Mouse (Mus musculus) bone marrow, adult 2 months (tissue): ENCODE data around the gene Sbno2. TPM values are rescaled to one million over a fixed set of nuclear protein-coding genes. Genes with fewer than 3 reads are reported as not detected.
A peak's percentile ranks its signal among the peaks of the same experiment; 100 is the strongest.
"Not testable (repeated sequence)": the region's sequence is repeated elsewhere in the genome, so short reads cannot be mapped to it uniquely, and the experiment has no call there.

Experiments
- H3K27ac ChIP-seq: fragments of 200-500 bp; 2 replicates; pipeline ENCODE4 v1.5.1; 2012; ENCODE audit warnings: low read depth, mild to moderate bottlenecking, control low read depth, inconsistent platforms, low read length; ENCODE audit not compliant: control insufficient read depth, poor library complexity, insufficient read depth
- H3K4me1 ChIP-seq: fragments of 200-500 bp; 2 replicates; pipeline ENCODE4 v1.6.1; 2011; ENCODE audit warnings: low read length; ENCODE audit not compliant: control insufficient read depth, insufficient read depth
- H3K4me3 ChIP-seq: fragments of 200-500 bp; replicated peaks from 2 replicates; pipeline ENCODE3; 2011; ENCODE audit warnings: mild to moderate bottlenecking, low read depth, low read length, control low read depth; ENCODE audit not compliant: control insufficient read depth
- CTCF ChIP-seq: fragments of 200-500 bp; IDR thresholded peaks from 2 replicates; pipeline ENCODE4 v1.5.1; 2011; ENCODE audit warnings: low read length, control low read depth; ENCODE audit not compliant: control insufficient read depth, insufficient read depth
- POLR2A ChIP-seq: fragments of 200-500 bp; IDR thresholded peaks from 2 replicates; pipeline ENCODE4 v1.6.1; 2011; ENCODE audit warnings: low read depth, mild to moderate bottlenecking, control low read depth, low read length, borderline replicate concordance; ENCODE audit not compliant: control insufficient read depth
- WGBS: fragments of 180-500 bp; shearing (Covaris S2); methylation state at CpG from one replicate; pipeline ENCODE4 v1.1.7; 2018; 5-methylcytosine and 5-hydroxymethylcytosine counted together
- polyA plus RNA-seq: library from polyadenylated mRNA; stranded (reverse); fragments of >200 nt; gene quantifications from 2 replicates; pipeline ENCODE4 v1.2.4, GENCODE M21; 2011; ENCODE audit warnings: low replicate concordance; ENCODE audit not compliant: missing spikeins, insufficient read depth, insufficient read length

The Sbno2 gene
- polyA plus RNA-seq, 1 experiment = 83.8 TPM

DNA sequence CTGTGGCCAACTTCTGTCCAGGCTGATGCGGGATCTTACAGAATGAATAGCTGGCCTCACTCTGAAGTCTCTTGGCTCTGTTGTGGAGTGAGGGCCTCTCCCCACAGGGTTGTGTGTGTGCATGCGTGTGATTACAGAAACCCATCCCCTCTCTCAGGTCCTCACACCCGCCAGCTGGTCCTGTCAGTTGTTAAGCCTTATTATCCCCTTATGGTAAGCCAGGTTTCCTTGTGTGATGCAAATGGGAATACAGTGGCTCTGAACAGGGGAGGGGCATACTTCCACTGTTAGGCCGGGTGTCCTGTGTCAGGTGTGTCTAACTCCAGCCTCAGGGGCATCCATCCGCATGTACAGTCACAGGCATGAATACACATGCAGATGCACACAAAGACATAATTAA lies 59.6 kb downstream of the Sbno2 start:
- H3K4me3 ChIP-seq = no peak overlapping the region
- H3K27ac ChIP-seq = no peak overlapping the region
- no peaks in the 10 kb centered on the region for H3K4me1 ChIP-seq
- TF ChIP-seq POLR2A = no peak
- TF ChIP-seq CTCF = no peak
- 81% methylated on average over 5 of the region's 5 CpGs for WGBS

DNA sequence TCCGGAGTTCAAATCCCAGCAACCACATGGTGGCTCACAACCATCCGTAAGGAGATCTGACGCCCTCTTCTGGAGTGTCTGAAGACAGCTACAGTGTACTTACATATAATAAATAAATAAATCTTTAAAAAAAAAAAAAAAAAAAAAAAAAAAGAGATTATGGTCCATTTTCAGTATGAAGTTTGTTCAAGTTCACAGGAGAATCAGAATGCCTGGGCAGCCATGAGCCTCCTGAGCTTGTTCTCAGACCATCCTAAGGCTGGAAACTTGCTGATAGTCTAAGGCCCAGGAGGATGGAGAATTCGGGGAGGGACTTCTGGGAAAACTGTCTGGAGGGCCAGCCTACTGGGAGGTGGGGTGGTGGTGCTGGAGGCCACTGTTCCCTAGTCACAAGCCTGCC lies 60.0 kb downstream of the Sbno2 start:
- H3K4me1 ChIP-seq, H3K4me3 ChIP-seq, H3K27ac ChIP-seq: not testable (repeated sequence)
- WGBS = 79% methylated on average over 4 of the region's 4 CpGs

DNA sequence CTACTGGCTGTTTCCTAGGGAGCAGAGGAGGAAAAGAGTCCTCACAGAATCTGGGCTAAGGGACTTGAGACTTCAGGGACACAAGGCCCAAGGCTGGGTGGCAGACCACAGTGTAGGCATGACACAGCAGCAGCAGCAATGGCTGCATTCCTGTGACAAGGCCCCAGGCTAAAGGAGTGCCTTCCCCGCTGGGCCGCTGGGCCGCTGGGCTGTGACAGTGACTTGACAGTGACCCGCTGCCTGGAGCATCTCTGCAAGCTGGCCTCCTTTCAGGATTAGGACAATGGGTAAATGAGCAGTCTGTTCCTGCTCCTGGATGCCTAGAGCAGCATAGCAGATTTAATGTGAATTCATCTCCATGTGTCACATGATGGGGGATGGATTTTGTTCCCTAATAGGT lies 61.3 kb downstream of the Sbno2 start:
- TF ChIP-seq CTCF (no peak), POLR2A (no peak)
- 92% methylated on average over 4 of the region's 4 CpGs for WGBS

DNA sequence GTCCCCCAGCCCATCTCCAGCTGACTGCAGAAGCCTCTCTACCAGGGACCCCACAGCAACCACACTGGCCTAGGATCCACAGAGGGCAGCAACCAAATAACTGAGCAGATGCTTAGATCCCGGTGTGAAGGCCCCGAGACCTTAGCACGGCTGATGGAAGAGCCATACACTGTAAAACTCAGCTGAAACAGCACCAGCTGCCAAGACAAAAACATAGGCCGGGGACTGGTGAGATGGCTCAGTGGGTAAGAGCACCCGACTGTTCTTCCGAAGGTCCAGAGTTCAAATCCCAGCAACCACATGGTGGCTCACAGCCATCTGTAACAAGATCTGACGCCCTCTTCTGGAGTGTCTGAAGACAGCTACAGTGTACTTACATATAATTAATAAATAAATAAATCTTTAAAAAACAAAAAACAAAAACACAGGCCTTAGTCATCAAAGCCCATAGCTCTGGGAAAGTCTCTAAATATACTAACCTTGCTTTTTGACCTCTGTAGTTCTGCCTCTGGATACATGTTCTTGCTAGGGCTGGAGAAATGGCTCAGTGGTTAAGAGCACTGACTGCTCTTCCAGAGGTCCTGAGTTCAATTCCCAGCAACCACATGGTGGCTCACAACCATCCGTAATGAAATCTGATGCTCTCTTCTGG lies 63.8 kb downstream of the Sbno2 start:
- 81% methylated on average over 8 of the region's 8 CpGs for WGBS
- not testable (repeated sequence) for H3K4me3 ChIP-seq, H3K27ac ChIP-seq, H3K4me1 ChIP-seq

More for the DNA sequence above, 61.3 kb downstream of the Sbno2 start:
- no peaks in the 10 kb centered on the region; the same call in 1 of the 2 replicates for H3K4me1 ChIP-seq
- no peak overlapping the region for H3K27ac ChIP-seq
- no peak overlapping the region for H3K4me3 ChIP-seq

DNA sequence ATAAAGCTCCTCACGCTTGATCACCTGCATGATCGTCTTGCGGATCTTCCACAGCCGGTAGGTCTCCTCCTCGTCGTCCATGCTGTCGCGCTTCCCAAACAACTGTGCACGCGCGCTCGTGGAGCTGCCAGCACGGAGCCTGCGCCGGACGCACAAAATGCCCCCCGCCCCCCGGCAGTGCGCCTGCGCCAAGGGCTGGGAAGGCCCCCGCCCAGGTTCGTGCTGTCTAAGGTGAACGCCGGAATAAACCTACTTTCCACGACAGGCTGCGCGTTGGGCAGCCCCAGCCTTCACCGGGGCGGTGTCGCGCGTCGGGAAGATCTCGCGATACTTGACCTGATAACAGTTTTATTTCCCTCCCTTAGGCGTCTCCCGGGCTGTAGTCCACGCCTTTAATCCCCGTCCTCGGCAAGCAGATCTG lies 65.8 kb downstream of the Sbno2 start, which contains the start of gene Polr2e:
Gene Polr2e (minus strand): TSS at position 237 of the 421 bp plus-strand sequence.
- TF ChIP-seq CTCF (peak; percentile 8; the same call in 1 of the 2 replicates), POLR2A (peak; percentile 61; the same call in 1 of the 2 replicates)
- under 1% methylated on average over 40 of the region's 40 CpGs for WGBS
- no peaks in the 10 kb centered on the region; the same call in 1 of the 2 replicates for H3K4me1 ChIP-seq
- peak within 1 kb of the TSS; percentile 46 for H3K27ac ChIP-seq
- peak within 1 kb of the TSS; percentile 91 for H3K4me3 ChIP-seq

DNA sequence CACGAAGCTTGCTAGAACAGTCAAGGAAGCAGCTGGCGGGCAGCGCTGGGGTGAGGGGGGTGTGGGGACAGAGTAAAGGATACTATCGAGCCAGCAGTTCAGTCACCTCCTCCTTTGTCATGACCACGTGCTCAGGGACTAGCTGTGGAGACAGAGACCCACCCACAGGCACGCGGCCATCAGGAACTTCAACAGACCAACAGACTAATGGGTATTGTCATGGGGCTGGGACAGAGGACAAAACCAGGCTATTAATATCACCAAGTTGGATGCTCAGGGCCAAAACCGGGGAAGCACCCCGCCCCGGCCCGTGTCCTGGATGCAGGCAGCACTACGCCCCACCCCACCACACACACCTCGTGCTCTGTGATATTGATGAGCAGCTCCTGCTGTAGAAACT lies 68.5 kb downstream of the Sbno2 start:
- WGBS = 89% methylated on average over 13 of the region's 13 CpGs
- no peak for TF ChIP-seq POLR2A
- no peak for TF ChIP-seq CTCF
- H3K27ac ChIP-seq = no peak overlapping the region
- no peak overlapping the region for H3K4me3 ChIP-seq
- peaks cover 3% of the 10 kb centered on the region for H3K4me1 ChIP-seq

DNA sequence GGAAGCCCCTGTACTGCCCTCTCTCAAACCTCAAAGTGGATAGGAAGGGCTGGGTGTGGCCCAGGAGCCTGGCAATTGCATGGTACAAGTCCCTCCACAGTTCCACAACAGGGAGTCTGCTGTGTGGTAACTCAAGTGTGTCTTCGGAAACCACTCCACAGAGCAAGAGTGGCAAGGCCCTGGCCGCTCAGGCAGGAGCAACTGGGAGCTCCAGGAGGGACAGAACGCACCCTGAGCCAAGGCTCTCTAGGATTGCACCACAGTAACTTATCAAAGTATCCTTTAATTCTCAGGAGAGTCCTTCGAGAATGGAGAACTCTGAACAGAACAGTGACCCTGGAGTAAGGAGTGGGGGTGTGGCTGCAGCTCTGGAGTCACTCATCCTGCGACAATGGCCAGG lies 69.7 kb downstream of the Sbno2 start:
- Histone ChIP-seq H3K27ac (no peak overlapping the region), H3K4me3 (no peak overlapping the region), H3K4me1 (peaks cover 5% of the 10 kb centered on the region)
- TF ChIP-seq CTCF = no peak
- TF ChIP-seq POLR2A = no peak
- WGBS = 82% methylated on average over 5 of the region's 5 CpGs

DNA sequence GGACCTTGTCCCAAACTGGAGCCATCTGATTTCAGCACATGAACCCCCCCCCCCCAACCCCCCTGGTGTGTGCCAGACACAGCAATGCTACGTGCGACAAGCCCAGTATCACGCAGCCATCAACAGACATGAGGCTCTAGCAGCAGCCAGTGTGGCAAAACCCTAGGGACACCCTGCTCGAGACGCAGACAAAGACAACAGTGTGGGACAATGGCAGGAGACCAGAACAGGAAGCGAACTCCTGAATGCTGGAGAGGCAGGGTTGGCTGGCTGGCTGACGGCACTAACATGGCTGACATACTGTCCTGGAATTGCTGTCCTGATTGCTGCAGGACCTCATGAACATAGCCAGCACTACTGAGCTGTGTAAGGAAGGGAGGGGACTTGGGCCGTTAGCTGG lies 70.2 kb downstream of the Sbno2 start:
- TF ChIP-seq POLR2A (no peak), CTCF (no peak)
- WGBS = 82% methylated on average over 8 of the region's 8 CpGs
- Histone ChIP-seq H3K4me1 (peaks cover 5% of the 10 kb centered on the region), H3K4me3 (no peak overlapping the region), H3K27ac (no peak overlapping the region; the same call in 1 of the 2 replicates)

DNA sequence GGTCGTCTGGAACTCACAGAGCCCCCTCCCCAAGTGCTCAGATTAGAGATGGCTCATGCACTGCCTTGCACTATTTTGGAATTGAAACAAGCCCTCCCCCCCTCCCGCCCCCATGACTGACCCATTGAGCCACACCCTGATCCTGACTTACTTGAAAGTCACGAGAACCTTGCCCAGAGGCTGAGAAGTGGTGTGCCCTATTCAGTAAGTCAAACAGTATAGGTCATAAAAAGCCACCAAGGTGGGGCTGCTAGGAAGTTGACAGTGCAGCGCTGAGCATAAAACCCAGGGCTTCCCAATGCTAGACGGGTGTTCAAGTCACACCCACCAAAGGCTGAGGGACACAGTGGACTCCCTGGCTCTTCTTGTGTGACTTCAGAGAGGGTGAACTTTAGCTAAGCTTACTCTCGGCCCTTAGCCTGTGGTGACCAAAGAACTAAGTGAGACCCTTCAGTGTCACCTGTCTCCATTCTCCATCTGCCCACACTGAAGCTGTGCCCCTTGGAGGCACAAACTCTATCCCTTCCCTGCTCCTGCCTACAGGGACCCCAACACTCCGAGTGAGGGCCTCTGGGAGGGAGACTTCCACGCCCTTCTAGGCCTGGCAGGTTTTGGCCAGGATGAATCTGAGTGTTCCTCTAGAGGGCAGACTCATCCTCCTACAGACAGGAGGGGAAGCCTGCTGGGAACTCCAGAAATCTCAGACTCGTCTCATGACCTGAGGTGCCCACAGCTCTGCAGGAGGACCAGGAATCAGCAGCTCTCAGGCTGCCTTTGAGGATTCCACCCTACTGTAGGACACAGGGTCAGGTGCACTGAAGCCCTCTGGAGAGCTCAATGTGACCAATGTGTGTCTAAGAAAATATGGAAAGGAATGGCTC lies 71.6 kb downstream of the Sbno2 start:
- TF ChIP-seq CTCF = peak; percentile 53
- no peak for TF ChIP-seq POLR2A

More for the DNA sequence above, 71.6 kb downstream of the Sbno2 start:
- Histone ChIP-seq H3K4me3 (no peak overlapping the region), H3K4me1 (peaks cover 5% of the 10 kb centered on the region), H3K27ac (peak overlapping the region; percentile 60)
- WGBS = 22% methylated on average over 9 of the region's 9 CpGs
